Mouse (Mus musculus) cortical plate, adult 2 months (tissue): ENCODE data around the gene Hectd3. TPM values are rescaled to one million over a fixed set of nuclear protein-coding genes. Genes with fewer than 3 reads are reported as not detected.
A peak's percentile ranks its signal among the peaks of the same experiment; 100 is the strongest.

Experiments used
- H3K27ac ChIP-seq: fragments of 200-500 bp; 2 replicates; pipeline ENCODE4 v1.5.1; 2012; ENCODE audit warnings: low read length, control low read depth, inconsistent platforms; ENCODE audit not compliant: insufficient read depth
- H3K4me1 ChIP-seq: fragments of 200-500 bp; 2 replicates; pipeline ENCODE4 v1.6.1; 2011; ENCODE audit warnings: low read length; ENCODE audit not compliant: control insufficient read depth, insufficient read depth
- H3K4me3 ChIP-seq: fragments of 200-500 bp; 2 replicates; pipeline ENCODE4 v1.5.1; 2011; ENCODE audit warnings: mild to moderate bottlenecking, low read length, control low read depth; ENCODE audit not compliant: insufficient read depth
- CTCF ChIP-seq: fragments of 200-500 bp; IDR thresholded peaks from 2 replicates; pipeline ENCODE4 v1.5.1; 2011; ENCODE audit warnings: mild to moderate bottlenecking, control low read depth, low read length; ENCODE audit not compliant: insufficient read depth; ENCODE audit errors: extremely low read depth
- POLR2A ChIP-seq: fragments of 200-500 bp; IDR thresholded peaks from 2 replicates; pipeline ENCODE4 v1.6.1; 2011; ENCODE audit warnings: mild to moderate bottlenecking, low read length, control low read depth; ENCODE audit not compliant: insufficient read depth; ENCODE audit errors: extremely low read depth
- polyA plus RNA-seq: library from polyadenylated mRNA; depleted of rRNA; stranded (reverse); fragments of >200 nt; gene quantifications from 2 replicates; pipeline ENCODE4 v1.2.3, GENCODE M21; 2012

The Hectd3 gene
- polyA plus RNA-seq, 1 experiment: 44.6 TPM

DNA sequence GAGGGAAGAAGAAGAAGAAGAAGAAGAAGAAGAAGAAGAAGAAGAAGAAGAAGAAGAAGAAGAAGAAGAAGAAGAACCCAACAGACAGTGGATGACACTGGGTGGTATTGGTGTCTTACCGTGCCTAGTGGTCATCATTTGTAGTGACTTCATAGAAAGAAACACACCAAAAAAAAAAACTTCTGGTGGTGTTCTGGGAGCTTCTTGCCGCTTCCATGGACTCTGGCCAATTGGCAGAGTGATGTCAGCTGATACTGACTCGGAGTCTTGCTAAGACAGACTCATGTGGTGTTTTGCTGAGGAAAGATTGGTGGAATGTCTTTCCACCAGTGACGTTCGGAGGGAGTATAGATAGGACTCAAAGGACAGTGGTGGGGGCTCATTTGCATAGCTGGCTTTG is 15.1 kb downstream of the Hectd3 start:
- H3K4me1 ChIP-seq: no peaks in the 10 kb centered on the region
- H3K4me3 ChIP-seq: no peak overlapping the region
- TF ChIP-seq CTCF (no peak), POLR2A (no peak)
- no peak overlapping the region for H3K27ac ChIP-seq

DNA sequence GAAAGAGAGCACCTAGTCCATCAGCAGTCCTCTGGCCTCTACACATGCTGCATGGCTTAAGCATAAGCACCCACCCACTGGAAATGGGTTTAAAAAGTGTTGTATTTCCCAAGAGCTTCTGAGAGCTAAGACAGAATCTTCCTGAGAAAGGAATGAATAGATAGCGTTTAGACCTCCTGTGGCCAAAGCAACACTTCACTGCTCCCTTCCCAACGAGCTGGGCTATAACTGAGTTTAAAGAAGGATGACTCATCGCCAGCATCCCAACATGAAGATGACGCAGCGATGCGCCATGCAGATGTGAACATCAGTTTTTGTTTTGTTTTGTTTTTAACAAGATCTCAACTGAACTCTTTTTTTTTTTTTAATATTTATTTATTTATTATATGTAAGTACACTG is 18.5 kb downstream of the Hectd3 start:
- no peak overlapping the region for H3K27ac ChIP-seq
- no peak overlapping the region for H3K4me3 ChIP-seq
- no peaks in the 10 kb centered on the region for H3K4me1 ChIP-seq
- TF ChIP-seq CTCF (no peak), POLR2A (no peak)

DNA sequence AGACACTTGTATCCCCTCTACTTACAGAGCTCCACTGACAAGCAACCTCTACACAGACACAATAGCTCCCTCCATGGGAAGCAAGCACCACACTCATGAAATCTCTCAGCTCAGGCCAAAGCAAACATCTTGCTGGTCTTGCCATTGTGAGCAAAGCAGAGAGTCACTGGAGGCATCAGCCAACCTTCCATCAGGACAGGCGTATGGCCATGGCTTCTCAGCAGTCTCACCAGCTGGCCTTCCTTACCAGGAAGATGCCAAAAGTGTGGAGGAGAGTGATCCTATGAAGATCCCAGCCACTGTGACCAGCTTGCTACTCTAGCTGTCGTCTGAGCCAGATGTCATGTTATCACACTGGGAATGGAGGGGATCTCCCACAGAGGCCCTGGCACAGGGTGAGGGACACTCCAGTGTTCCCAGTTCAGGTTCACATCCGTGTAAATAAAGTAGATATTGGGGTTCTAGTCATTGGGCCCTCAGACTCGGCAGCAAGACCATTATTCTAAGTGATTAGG is 19.8 kb downstream of the Hectd3 start:
- Histone ChIP-seq H3K4me1 (no peaks in the 10 kb centered on the region), H3K27ac (no peak overlapping the region), H3K4me3 (no peak overlapping the region)
- no peak for TF ChIP-seq CTCF
- no peak for TF ChIP-seq POLR2A

DNA sequence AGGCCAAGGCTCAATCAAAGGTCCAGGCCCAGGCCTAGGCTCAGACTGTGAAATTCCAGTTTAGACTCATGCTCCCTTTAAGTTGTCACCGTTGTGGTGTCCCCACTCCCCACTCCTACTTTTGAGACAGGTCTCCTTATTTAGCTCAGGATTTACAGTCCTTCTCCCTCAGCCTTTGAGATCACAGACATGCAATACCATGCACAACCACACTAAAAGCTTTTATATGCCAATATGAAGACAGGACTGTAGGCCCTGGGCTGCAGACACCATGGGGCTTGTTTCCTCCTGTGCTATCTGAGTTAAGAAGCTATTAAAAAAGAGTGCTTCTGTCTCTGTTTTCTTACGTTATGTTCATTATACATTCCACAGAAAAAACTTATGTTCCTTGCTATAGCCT is 22.6 kb downstream of the Hectd3 start:
- Histone ChIP-seq H3K4me1 (no peaks in the 10 kb centered on the region; the same call in 1 of the 2 replicates), H3K27ac (no peak overlapping the region)
- TF ChIP-seq POLR2A (no peak), CTCF (no peak)

DNA sequence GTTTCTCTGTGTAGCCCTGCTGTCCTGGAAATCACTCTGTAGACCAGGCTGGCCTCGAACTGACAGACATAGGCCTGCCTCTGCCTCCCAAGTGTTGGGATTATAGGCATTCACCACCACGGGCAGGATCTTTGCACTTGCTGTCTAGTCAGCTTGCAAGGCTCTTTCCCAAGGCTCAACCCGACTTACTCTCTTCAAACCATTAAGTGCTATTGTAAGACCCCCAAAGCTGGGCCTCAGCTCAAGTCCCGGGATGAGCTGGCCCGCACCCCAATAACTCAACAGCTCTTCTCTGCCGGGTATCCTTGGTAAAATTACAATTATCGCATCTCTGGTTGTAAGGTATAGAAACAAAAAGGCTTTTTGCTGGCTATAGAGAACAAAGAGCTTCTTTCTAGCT is 23.2 kb downstream of the Hectd3 start:
- Histone ChIP-seq H3K4me3 (no peak overlapping the region), H3K27ac (no peak overlapping the region), H3K4me1 (no peaks in the 10 kb centered on the region; the same call in 1 of the 2 replicates)
- TF ChIP-seq CTCF: no peak
- no peak for TF ChIP-seq POLR2A

More for the DNA sequence above, 22.6 kb downstream of the Hectd3 start:
- no peak overlapping the region for H3K4me3 ChIP-seq

DNA sequence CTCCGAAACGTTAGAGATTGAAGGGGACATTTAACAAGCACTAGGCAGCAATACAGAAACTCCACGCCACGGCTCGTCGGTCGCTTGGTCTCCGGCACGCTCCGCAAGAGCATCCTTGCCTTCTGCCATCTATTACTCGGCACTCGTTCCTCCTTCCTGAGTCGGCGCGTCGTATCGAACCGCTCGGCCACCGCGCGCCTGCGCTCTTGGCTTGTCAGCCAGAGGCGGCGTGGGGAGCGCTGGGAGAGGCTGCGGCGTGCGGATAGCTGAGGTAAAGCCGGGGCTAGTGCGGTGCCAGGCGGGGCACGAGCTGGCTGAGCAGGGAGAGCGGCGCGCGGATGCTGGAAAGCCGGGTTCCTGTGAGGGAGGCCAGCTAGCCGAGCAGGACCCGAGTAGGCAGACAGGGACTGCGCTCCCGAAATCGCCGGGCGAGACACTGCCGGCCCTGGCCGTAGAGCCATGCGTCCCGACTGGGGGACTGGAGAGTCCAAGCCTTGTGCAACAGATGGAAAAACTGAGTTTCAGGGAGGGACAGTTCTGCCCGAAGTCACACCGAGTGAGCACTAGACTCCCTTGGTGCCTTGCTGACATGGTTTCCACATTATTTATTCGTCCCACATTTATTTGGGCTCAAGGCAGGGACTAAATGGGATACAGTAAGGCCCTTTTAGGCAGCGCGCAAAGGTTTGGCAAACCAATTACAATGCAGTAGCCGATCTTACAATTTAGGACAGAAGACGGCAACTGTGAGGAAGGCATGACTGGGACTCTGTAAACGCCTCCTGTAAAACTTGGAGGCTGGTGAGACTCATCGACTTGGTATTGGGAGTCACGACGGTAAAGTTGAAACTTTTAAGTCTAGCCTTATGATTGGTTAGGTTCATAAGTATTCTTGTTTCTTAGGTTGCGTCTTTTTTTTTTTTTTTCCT is 24.4 kb downstream of the Hectd3 start, which contains the start of gene Eif2b3:
Eif2b3 (plus strand) TSS at position 197 of the 929 bp plus-strand sequence.
- TF ChIP-seq POLR2A (peak; percentile 67), CTCF (no peak)
- H3K27ac ChIP-seq: no peak within 1 kb of the TSS
- H3K4me1 ChIP-seq: no peaks in the 10 kb centered on the region; the same call in 1 of the 2 replicates
- peak within 1 kb of the TSS; percentile 83 for H3K4me3 ChIP-seq

DNA sequence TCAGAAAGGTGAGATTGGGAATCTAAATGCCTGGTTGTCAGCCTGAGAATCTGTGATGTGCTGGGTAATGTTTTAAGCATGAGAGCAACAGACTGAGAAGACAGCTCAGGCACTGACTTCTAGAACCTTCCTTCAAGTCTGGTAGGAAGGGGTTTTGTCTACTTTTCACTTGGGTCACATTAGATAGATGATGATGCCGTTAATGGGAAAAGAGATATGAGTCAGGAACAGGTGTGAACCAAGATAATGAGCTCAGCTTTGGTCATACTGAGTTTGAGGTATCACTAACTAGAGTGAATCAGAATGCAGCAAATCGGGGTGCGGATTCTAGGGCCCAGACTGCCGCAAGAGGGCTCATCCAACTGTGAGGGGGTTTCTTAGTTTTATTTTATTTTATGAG is 28.4 kb downstream of the Hectd3 start:
- TF ChIP-seq CTCF: no peak
- Histone ChIP-seq H3K4me3 (no peak overlapping the region), H3K27ac (no peak overlapping the region), H3K4me1 (no peaks in the 10 kb centered on the region; the same call in 1 of the 2 replicates)

DNA sequence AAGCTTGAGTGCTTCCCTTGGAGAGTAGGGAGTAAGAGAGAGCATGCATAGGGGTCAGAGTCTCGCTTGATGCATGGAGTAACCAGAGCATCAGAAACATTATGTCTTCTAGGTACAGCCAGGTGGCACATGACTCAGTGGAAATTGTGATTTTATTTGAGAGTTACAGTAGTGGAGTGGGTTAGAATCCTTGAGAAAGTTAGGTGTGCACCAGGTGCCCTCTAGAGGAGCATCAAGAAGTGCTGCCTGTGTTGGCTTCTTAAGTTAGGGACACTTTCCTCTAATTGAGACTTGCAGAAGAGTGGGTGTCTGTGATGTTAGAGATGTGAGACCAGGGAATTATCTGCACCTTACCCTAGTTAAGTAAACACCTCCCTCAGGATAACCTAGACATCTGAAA is 36.0 kb downstream of the Hectd3 start:
- Histone ChIP-seq H3K27ac (no peak overlapping the region), H3K4me1 (no peaks in the 10 kb centered on the region), H3K4me3 (no peak overlapping the region)
- peak; percentile 35; the same call in 1 of the 2 replicates for TF ChIP-seq CTCF
- no peak for TF ChIP-seq POLR2A

DNA sequence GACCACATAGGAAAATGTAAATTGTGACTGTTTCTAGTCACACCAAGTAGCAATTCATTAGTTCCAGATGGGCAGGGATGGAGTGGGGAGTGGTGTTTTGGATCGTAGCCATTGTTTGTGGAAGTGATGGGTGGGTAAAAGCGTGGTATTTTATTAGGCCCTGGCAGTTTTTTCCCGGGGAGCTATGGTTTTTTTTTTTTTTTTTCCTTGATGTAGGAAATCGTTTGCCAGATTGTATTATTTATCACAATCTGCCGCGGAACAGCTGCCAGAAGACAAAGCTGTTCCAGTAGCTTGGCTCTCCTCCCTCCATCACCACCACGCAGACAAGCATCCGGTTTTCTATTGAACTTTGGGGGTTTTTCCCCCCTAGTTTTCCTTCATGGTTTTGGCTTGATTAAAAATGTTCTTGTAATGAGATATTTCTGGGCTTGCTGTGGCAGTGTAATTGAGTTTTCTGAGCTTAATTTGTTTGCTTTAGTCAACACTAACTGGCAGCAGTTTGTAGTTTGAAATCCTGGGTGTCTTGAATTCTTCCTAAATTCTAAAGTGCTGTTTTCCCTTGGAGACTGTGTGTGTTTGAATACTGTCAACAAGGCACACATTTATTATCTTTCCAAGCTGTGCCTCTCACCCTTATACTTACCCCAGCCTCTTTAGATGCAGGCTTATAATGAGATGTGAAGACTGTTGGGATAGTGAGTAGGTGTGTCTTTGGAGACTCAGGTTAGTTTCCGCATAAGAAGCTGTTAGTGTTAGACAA is 45.0 kb downstream of the Hectd3 start:
- Histone ChIP-seq H3K4me1 (peaks cover 2% of the 10 kb centered on the region; the same call in 1 of the 2 replicates), H3K4me3 (no peak overlapping the region), H3K27ac (no peak overlapping the region)
- TF ChIP-seq POLR2A: no peak
- no peak for TF ChIP-seq CTCF

DNA sequence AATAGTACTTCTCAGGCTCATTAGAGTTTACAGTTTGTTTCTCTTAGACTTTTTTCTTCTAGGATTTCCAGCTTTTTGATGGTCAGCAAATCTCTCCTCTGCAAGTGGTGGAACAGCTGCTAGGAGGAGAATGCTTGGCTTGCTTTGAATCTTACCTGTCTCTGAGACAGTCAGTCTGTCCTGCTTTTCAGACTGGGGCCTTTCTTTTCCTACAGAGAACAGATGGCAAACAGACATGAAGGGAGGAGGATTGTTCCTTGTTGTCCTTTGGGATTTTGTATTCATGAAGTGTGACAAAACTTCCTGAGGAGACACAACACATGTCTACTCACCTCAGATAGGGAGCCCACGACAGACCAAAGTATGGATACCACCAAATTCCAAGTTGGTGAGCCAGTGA is 45.7 kb downstream of the Hectd3 start:
- Histone ChIP-seq H3K27ac (peak overlapping the region; percentile 78; the same call in 1 of the 2 replicates), H3K4me3 (no peak overlapping the region), H3K4me1 (peaks cover 2% of the 10 kb centered on the region; the same call in 1 of the 2 replicates)
- no peak for TF ChIP-seq POLR2A
- TF ChIP-seq CTCF: no peak
